Mouse (Mus musculus) cerebellum, adult 2 months (tissue): ENCODE measurements at regions not wholly inside any gene's neighbourhood (a gene's known extent, or its start where the extent isn't known, plus 50 kb on each side); places are given as distances from the start of the nearest gene placed in this dataset.

Source experiments
- CTCF ChIP-seq: fragments of 200-500 bp; IDR thresholded peaks from 2 replicates; pipeline ENCODE4 v1.5.1; 2011; ENCODE audit warnings: low read depth, mild to moderate bottlenecking, control low read depth, low read length, moderate library complexity, borderline replicate concordance; ENCODE audit not compliant: insufficient read depth
- POLR2A ChIP-seq: fragments of 200-500 bp; IDR thresholded peaks from 2 replicates; pipeline ENCODE4 v1.6.1; 2011; ENCODE audit warnings: low read length, control low read depth, borderline replicate concordance; ENCODE audit not compliant: insufficient read depth

GRCm38 (mm10) chrX:14609196-14609595 is 398.2 kb downstream of the H2al1n start:
- TF ChIP-seq POLR2A (no peak), CTCF (no peak)
